Comparison of ENCODE assay signal across 8 mouse cellular contexts in genomic region chr7:38227900-38228298, GRCm38 (mm10). TPM values are rescaled to one million over a fixed set of nuclear protein-coding genes. Genes with fewer than 3 reads are reported as not detected.
DNase-seq lines count a peak whose midpoint lies in the region; ATAC-seq lines count a peak whose summit lies in the region.

Plekhf1 (minus strand) TSS chr7:38228016.

- peak within 1 kb of the TSS; percentile 92 for H3K4me2 ChIP-seq in hindbrain, embryonic 16.5 days (ENCODE audit: low read length)

- DNase-seq in ZHBTc4 (ENCODE audit: low read depth, low spot score) = peak; percentile 98
- peak; percentile 52 to 78 for DNase-seq in cerebellum, postnatal 4 days (ENCODE audit: low spot score in 2 of 2)
- peak; percentile 97 for DNase-seq in gastrocnemius, adult 18-20 months (ENCODE audit: low spot score)
- DNase-seq in left cerebral cortex, adult 11 months (ENCODE audit: low spot score) = peak; percentile 71
- DNase-seq in lung, postnatal 36 days = peak; percentile 95
- DNase-seq in retina, embryonic 14.5 days (ENCODE audit: low spot score) = peak; percentile 94
- peak; percentile 86 to 92 for DNase-seq in thymus, postnatal 36 days

- peak; percentile 94 for ATAC-seq in hindbrain, embryonic 16.5 days

- no peak within 1 kb of the TSS for H3K27ac ChIP-seq in hindbrain, embryonic 16.5 days (ENCODE audit: low read depth, low read length)

- H3K9me3 ChIP-seq in hindbrain, embryonic 16.5 days (ENCODE audit: control insufficient read depth, low read length) = no peaks in the 10 kb centered on the region

- H3K27me3 ChIP-seq in hindbrain, embryonic 16.5 days (replicated peaks; ENCODE audit: control insufficient read depth, insufficient read depth, low read length) = peaks cover 7% of the 10 kb centered on the region

- peak within 1 kb of the TSS; percentile 51 for H3K4me3 ChIP-seq in hindbrain, embryonic 16.5 days (ENCODE audit: low read length)

- no peaks in the 10 kb centered on the region for H3K36me3 ChIP-seq in hindbrain, embryonic 16.5 days (ENCODE audit: control insufficient read depth, insufficient read depth, low read length)

- peak within 1 kb of the TSS; percentile 60 for H3K9ac ChIP-seq in hindbrain, embryonic 16.5 days (ENCODE audit: low read depth, low read length)

- H3K4me1 ChIP-seq in hindbrain, embryonic 16.5 days (ENCODE audit: control insufficient read depth, insufficient read depth, low read depth, low read length) = peaks cover 7% of the 10 kb centered on the region

- under 1% methylated on average over 36 of the region's 36 CpGs for WGBS in hindbrain, embryonic 16.5 days

RNA-seq across cellular contexts. Expression of gene Plekhf1, which starts in this region (rescaled TPM):
- 1 to 10 TPM; 5.7 to 8.4 TPM for total RNA-seq in gastrocnemius, adult 18-20 months (2021)
- polyA plus RNA-seq in hindbrain, embryonic 16.5 days (2015; fragmentation: Nextera tagmentation; extraction: Ambion mirVana) = 0.79 and 1.2 TPM in 2 replicates
